Mouse (Mus musculus): ENCODE measurements around the gene Bcl2a1d. TPM values are rescaled to one million over a fixed set of nuclear protein-coding genes. Genes with fewer than 3 reads are reported as not detected.
"Not testable (repeated sequence)": the region's sequence is repeated elsewhere in the genome, so short reads cannot be mapped to it uniquely, and the experiment has no call there.

Gene Bcl2a1d
- 0.17 TPM in 1 of 2 replicates, not detected in the other for polyA plus RNA-seq (2016; fragmentation: Nextera tagmentation; extraction: Ambion mirVana)

- H3K27me3 ChIP-seq (ENCODE audit: insufficient read depth, poor library complexity, severe bottlenecking); H3K9me3 ChIP-seq; H3K4me3 ChIP-seq; H3K27ac ChIP-seq; H3K36me3 ChIP-seq; H3K4me1 ChIP-seq; DNase-seq (ENCODE audit: low spot score): not testable (repeated sequence)
- 76% methylated on average over 5 of the region's 5 CpGs for WGBS
These were observed at the start of gene Bcl2a1d for GRCm38 (mm10) chr9:88731728-88732127. Gene Bcl2a1d, minus strand, starts transcription at chr9:88731914.

DNA sequence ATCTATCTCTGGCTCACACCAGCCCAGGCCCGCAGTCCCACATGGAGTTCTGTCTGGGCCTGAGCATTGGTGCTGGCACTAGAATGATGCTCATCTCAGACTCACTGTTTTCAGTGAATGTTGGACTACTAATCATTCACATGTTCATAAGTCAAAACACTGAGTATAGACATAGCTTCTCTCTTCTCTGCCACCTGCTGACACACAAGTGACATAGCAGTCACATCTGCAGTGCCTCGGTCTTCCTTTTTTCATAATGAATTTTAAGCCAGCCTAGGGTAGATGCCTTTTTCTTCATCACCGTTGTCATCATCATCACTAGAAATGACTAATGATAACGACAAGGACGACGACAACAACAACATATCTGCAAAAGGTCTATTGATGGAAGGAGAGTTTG is 38.5 kb upstream of the Bcl2a1d start:
- not testable (repeated sequence) for H3K36me3 ChIP-seq; DNase-seq (ENCODE audit: low spot score); H3K9me3 ChIP-seq; H3K27ac ChIP-seq; H3K4me1 ChIP-seq; H3K4me3 ChIP-seq; H3K27me3 ChIP-seq (ENCODE audit: insufficient read depth, poor library complexity, severe bottlenecking)
- 90% methylated on average over 5 of the region's 6 CpGs for WGBS

- whole genome bisulfite sequencing = 72% methylated on average over 4 of the region's 5 CpGs
- not testable (repeated sequence) for H3K4me3 ChIP-seq; H3K27me3 ChIP-seq (ENCODE audit: insufficient read depth, poor library complexity, severe bottlenecking)
These were observed 37.8 kb upstream of the Bcl2a1d start for GRCm38 (mm10) chr9:88769470-88769869.

GRCm38 (mm10) chr9:88746687-88747086 is 15.0 kb upstream of the Bcl2a1d start:
- not testable (repeated sequence) for H3K4me1 ChIP-seq; H3K27me3 ChIP-seq (ENCODE audit: insufficient read depth, poor library complexity, severe bottlenecking); DNase-seq (ENCODE audit: low spot score); H3K27ac ChIP-seq; H3K9me3 ChIP-seq; H3K36me3 ChIP-seq; H3K4me3 ChIP-seq
- 33% methylated on average over 1 of the region's 2 CpGs for WGBS

More at GRCm38 (mm10) chr9:88769470-88769869, 37.8 kb upstream of the Bcl2a1d start:
- H3K27ac ChIP-seq; DNase-seq (ENCODE audit: low spot score); H3K9me3 ChIP-seq; H3K4me1 ChIP-seq; H3K36me3 ChIP-seq: not testable (repeated sequence)

- 40% methylated on average over 1 of the region's 2 CpGs for WGBS
- H3K9me3 ChIP-seq; H3K27me3 ChIP-seq (ENCODE audit: insufficient read depth, poor library complexity, severe bottlenecking); H3K27ac ChIP-seq; H3K4me1 ChIP-seq; H3K36me3 ChIP-seq; DNase-seq (ENCODE audit: low spot score); H3K4me3 ChIP-seq: not testable (repeated sequence)
These were observed 14.3 kb upstream of the Bcl2a1d start for GRCm38 (mm10) chr9:88746046-88746445.

DNA sequence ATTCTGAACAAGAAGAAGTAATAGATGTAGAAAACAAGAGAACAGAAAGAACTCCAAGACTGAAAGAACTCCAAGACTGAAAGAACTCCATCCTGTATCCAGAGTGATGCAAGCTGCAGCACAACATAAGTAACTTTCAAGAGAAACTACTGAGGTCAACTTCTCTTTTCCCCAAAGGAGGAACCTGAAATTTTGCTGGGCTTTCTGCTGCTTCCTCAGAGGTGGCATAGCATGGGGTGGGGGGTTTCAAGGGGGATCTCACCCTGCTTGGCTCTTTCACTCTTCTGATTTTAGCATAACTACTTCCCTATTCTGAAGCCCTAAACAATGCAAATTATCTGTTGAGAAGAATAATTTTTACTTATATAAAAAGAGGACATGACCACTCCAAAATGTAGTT is 3.6 kb upstream of the Bcl2a1d start:
- not testable (repeated sequence) for H3K4me1 ChIP-seq; DNase-seq (ENCODE audit: low spot score); H3K4me3 ChIP-seq; H3K27ac ChIP-seq; H3K9me3 ChIP-seq; H3K36me3 ChIP-seq; H3K27me3 ChIP-seq (ENCODE audit: insufficient read depth, poor library complexity, severe bottlenecking)

DNA sequence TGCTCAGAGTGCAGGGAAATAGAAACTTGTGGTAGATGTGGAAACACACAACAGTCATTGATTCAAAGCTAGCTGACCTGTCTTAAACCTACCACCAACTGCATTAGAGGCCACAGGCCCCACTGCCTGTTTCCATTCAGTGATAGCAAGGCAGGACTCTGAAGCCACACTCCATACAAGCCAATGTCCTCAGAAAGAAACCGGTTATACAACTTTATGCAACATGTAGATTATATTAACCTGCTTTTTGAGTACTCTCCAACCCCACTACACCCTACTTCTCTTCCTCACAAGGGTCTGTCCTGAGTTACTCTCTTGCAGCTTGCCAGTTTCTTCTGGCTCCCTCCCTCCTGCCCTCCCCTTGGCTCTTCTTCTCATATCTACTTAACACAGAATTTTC is 1.5 kb upstream of the Bcl2a1d start:
- not testable (repeated sequence) for H3K36me3 ChIP-seq

DNA sequence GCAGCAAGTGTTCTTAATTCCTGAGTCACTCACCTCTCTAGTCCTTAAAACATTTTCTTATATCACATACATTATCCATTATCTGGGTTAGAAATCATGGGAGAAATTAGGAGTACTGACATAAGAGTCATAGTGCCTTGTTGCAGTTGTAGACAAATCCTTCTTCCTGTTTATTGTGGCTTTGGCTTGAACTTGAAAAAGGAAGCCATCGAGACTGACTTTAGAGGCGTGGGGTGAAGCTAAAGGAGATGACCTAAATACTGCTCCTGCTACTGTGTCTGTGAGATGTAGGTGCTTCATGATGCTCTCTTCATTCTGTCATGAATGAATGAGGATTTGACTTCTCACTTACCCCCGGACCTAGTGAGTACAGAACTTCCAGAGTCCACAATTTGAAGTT is 620 bp upstream of the Bcl2a1d start:
- H3K27ac ChIP-seq; H3K27me3 ChIP-seq (ENCODE audit: insufficient read depth, poor library complexity, severe bottlenecking); H3K9me3 ChIP-seq; H3K4me3 ChIP-seq; H3K4me1 ChIP-seq; H3K36me3 ChIP-seq; DNase-seq (ENCODE audit: low spot score): not testable (repeated sequence)
- WGBS = 69% methylated on average over 2 of the region's 3 CpGs

More for the DNA sequence above, 1.5 kb upstream of the Bcl2a1d start:
- not testable (repeated sequence) for H3K4me3 ChIP-seq; DNase-seq (ENCODE audit: low spot score); H3K27me3 ChIP-seq (ENCODE audit: insufficient read depth, poor library complexity, severe bottlenecking); H3K4me1 ChIP-seq; H3K27ac ChIP-seq; H3K9me3 ChIP-seq
- WGBS = 50% methylated on average over 1 of the region's 1 CpGs

DNA sequence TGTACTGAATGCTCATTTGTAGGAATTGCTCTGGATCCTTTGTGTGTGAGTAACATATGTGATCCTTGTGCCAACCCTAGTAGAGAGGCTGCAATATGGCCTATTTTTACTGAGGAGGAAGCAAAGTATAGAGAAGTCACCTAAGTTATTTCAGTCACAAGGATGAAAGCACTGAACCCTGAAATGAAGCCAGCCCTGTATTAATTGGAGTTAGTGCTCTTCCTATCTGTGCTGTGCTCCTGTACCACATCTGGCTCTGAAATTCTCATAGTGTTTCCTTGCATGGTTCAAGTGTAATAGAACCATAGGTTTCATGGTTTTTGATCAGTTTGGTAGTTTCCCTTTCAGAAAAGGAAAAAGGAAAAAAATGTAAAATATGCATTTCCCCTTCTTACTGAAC is 3.4 kb downstream of the Bcl2a1d start:
- not testable (repeated sequence) for H3K27ac ChIP-seq; H3K36me3 ChIP-seq; H3K4me1 ChIP-seq; H3K9me3 ChIP-seq; H3K4me3 ChIP-seq; H3K27me3 ChIP-seq (ENCODE audit: insufficient read depth, poor library complexity, severe bottlenecking); DNase-seq (ENCODE audit: low spot score)

GRCm38 (mm10) chr9:88721628-88722027 is 10.1 kb downstream of the Bcl2a1d start:
- not testable (repeated sequence) for H3K9me3 ChIP-seq; H3K4me1 ChIP-seq; H3K36me3 ChIP-seq; DNase-seq (ENCODE audit: low spot score); H3K27me3 ChIP-seq (ENCODE audit: insufficient read depth, poor library complexity, severe bottlenecking); H3K4me3 ChIP-seq; H3K27ac ChIP-seq

GRCm38 (mm10) chr9:88719989-88720537 is 11.7 kb downstream of the Bcl2a1d start, which contains the start of gene Mthfsl:
Gene Mthfsl, minus strand, starts transcription at chr9:88720296.
- peak within 1 kb of the TSS; percentile 43 for H3K4me3 ChIP-seq
- not testable (repeated sequence) for H3K36me3 ChIP-seq; DNase-seq (ENCODE audit: low spot score); H3K4me1 ChIP-seq; H3K27me3 ChIP-seq (ENCODE audit: insufficient read depth, poor library complexity, severe bottlenecking); H3K9me3 ChIP-seq
- WGBS = 34% methylated on average over 11 of the region's 12 CpGs
- peak within 1 kb of the TSS; percentile 67; the same call in 1 of the 2 replicates for H3K27ac ChIP-seq

GRCm38 (mm10) chr9:88719073-88719921 is 12.4 kb downstream of the Bcl2a1d start:
- DNase-seq (ENCODE audit: low spot score); H3K27me3 ChIP-seq (ENCODE audit: insufficient read depth, poor library complexity, severe bottlenecking); H3K4me1 ChIP-seq; H3K36me3 ChIP-seq; H3K9me3 ChIP-seq: not testable (repeated sequence)
- H3K27ac ChIP-seq = peak overlapping the region; percentile 67; the same call in 1 of the 2 replicates
- WGBS = 12% methylated on average over 24 of the region's 46 CpGs
- H3K4me3 ChIP-seq = peak overlapping the region; percentile 43

GRCm38 (mm10) chr9:88718593-88718992 is 13.1 kb downstream of the Bcl2a1d start:
- 88% methylated on average over 5 of the region's 5 CpGs for WGBS

More at GRCm38 (mm10) chr9:88718593-88718992, 13.1 kb downstream of the Bcl2a1d start:
- not testable (repeated sequence) for H3K27me3 ChIP-seq (ENCODE audit: insufficient read depth, poor library complexity, severe bottlenecking); H3K36me3 ChIP-seq; H3K4me3 ChIP-seq; DNase-seq (ENCODE audit: low spot score); H3K4me1 ChIP-seq; H3K27ac ChIP-seq; H3K9me3 ChIP-seq
